Mouse (Mus musculus) CD8-positive naive resting alpha-beta T cell, adult 2 months (primary cell): ENCODE results near the gene Cfi.

Source experiments
- DNase-seq, 2 experiments: peaks; one replicate each; pipeline ENCODE4 v3.0.0; 2022; ENCODE audit warnings: low read depth in 2 of 2, low spot score in 2 of 2

The Cfi gene

DNA sequence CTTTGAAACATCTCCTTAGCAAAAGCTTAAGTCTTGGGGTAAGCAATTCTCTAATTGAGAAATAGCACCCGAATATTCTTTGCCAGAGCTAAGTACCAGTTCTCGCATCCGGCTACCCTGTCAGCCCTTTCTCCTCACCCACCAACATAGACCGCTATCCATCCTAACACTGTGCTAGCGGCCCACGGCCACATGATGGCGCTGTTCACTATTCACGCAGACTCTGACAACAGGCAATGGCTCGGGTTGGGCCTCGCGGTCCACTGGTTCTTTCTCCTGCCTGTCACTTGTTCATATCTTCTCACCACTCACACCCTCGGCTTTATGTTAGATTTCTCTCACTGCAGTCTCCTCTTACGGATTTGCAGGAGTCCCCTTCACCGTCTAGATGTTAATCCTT is 28.0 kb downstream of the Cfi start:
- peak; percentile 31 to 48 for DNase-seq

GRCm38 (mm10) chr3:129877327-129877726 is 41.6 kb downstream of the Cfi start:
- DNase-seq, result no peak

DNA sequence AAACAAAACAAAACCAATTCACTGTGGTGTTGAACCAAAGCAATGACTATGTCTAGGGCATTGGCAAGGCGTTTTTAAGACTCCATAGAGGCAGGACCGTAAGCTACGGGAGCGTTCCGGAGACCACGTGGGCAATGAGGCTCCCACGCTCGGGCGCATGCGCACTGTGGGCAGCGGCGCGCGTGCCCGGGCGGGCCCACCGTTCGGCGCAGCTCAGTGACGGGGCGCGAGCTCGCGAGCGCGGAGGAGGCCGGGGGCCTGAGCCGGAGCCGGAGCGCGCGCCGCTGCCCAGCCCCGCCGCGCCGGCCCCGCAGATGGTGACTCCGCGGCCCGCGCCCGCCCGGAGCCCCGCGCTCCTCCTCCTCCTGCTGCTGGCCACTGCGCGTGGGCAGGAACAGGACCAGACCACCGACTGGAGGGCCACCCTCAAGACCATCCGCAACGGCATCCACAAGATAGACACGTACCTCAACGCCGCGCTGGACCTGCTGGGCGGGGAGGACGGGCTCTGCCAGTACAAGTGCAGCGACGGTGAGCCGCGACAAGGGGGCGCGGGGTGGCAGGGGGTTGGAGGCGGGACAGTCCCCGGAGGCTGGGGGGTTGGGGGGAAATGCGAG is 42.8 kb downstream of the Cfi start, which contains the start of gene Pla2g12a:
Gene Pla2g12a, plus strand, starts transcription at position 202 of the 617 bp plus-strand sequence.
- DNase-seq, result peak; percentile 75 to 76

DNA sequence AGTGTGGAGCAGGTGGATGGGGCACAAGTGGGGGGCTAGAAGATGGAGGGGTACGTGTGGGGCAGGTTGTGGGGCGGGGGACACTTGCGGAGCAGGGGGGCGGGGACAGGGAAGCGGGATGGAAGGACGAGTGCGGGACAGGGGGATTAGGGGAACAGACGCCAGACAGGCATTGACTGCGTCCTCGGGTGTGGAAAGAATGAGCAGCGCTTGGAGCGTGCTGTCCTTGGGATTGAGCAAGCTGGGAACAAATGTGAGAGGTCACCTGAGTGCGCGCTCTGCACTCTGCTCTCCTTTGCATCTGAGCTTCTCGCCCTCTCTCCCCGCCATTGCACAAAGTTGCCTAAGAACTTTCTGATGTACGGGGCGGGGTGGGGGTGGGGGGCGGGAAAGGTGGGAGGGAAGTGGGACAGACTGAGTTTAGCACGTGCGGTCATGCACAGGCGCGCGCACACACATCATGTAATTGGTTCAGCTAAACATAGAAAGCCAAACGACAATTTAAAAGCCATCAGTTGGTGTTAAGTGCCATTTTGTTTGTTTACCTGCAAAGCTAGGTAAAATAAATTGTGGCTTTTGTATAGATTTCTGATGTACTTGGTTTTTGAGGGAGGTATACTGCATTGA is 43.6 kb downstream of the Cfi start:
- no peak for DNase-seq

- no peak for DNase-seq
Observed at GRCm38 (mm10) chr3:129879913-129880312, 44.2 kb downstream of the Cfi start.

DNA sequence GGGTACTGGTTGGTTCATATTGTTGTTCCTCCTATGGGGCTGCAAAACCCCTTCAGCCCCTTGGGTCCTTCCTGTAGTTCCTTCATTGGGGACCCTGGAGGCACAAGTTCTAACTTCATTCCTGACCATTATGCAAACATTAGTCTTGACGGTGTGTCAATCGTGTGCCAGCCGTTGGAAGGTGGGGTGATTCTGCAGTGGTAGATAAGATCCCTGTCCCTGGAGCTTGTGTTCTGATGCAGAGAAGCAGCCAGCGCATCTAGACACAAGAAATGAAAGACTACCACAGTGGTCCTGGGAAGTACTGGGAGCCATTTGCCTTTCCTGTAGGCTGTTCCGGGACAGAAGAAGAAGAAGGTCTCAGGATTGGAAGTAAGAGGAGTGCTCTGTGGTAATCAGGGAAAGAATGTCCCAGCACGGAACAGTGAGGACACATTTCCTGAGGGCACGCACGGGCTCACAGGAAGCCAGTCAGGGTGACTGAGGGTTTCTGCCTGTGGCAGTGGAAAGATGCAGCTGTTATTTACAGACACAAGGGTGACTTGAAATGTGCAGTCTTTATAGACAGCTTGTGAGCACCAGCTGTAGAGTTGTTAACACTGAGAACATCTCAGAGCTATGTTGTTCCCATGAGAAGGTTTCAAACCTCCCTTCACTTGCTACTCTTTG is 45.4 kb downstream of the Cfi start:
- DNase-seq, result no peak

DNA sequence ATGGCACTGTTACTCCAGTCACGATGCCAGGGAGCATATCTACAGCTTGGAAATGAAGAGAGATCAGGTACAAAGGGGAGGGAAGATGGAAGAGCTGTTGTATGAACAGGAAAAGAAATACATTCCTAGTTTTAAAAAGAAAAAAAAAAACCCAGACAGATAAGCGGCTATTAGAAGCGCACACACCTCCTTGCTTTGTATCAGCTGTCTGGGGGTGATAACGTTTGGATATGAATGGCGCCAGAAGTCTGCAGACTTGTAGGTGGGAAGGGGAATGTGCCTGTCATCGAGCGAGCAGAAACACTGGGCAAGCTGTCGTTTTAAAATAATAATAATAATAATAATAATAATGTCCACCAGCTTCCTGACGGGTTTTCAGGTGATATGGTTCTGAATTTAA is 49.9 kb downstream of the Cfi start:
- DNase-seq, result no peak

DNA sequence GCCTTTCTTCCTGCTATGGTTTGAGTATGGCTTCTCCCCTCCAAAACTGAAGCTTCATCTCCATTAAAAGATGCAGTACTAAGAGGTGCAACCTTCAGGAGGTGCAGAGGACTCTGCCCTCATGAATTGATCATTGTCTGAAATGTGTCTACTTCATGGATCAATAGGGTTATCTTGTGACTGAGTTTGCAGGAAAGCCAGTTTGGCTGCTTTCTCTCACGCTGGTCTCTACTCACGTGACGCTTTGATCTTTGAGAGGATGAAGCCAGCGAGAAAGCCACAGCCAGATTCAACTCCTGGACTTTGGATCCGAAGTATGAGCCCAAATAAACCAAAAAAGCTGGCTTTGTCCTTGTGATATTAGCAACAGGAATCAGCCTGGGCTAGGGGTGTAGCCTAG is 50.7 kb downstream of the Cfi start:
- DNase-seq, result no peak

DNA sequence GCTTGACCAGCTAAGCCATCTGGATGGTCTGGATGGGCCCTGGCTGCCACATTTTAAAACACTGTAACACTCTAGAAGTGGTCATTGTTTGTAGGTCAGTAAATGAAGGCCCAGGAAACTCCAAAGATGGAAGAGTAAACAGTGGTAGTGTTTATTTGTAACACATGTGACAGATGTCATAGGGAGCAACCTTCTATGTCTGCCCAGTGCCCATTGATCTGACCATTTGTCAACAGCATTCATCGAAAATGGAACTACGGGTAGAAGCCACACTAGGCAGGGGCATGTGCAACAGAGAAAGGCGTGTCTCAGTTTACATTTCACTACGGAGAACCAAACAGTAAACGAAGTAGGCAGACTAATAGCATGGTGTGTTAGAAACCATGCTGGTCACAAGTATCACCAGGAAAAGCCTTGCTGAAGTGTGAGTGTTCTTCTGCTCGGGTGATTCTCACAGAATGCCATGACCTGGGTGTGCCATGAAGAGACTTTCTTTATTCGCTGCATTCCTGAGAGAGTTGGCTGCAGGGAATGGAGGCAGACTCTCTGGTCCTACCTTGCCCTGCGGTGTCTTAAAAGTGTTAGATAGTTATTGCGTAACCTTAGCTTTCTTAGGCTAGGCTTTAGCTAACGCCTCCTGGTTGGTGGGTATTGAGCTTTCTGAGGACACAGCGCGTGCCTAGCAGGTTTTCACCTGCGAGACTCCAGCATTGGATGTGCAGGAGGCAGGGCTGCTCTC is 52.3 kb downstream of the Cfi start:
- DNase-seq, result no peak

GRCm38 (mm10) chr3:129892003-129892402 is 56.3 kb downstream of the Cfi start:
- DNase-seq, result no peak

GRCm38 (mm10) chr3:129893143-129893542 is 57.5 kb downstream of the Cfi start:
- no peak for DNase-seq

- no peak for DNase-seq
Observed at GRCm38 (mm10) chr3:129896591-129896990, 60.9 kb downstream of the Cfi start.

- DNase-seq, result no peak
Observed at GRCm38 (mm10) chr3:129898886-129899285, 63.2 kb downstream of the Cfi start.

GRCm38 (mm10) chr3:129901271-129901809 is 65.7 kb downstream of the Cfi start, which contains the start of gene Casp6:
Gene Casp6, plus strand, starts transcription at chr3:129901425.
- DNase-seq, result peak; percentile 56 to 70

DNA sequence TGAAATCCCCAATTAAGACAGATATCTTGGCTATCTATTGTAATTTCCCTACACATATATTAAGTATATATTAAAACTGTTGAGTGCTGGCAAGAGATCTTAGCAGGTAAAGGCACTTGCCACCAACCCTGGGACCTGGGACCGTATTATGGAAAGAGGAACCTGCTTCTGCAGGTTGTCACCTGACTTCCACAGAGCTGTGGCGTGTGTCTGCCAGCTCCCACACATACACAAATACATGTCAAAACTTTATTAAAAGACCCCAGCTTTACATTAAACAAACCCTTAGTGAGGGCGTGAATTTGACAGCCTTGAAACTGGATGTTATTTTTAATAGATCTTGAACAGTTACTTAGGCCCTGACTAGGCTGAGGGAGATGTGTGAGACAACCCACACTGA is 67.7 kb downstream of the Cfi start:
- DNase-seq, result no peak

DNA sequence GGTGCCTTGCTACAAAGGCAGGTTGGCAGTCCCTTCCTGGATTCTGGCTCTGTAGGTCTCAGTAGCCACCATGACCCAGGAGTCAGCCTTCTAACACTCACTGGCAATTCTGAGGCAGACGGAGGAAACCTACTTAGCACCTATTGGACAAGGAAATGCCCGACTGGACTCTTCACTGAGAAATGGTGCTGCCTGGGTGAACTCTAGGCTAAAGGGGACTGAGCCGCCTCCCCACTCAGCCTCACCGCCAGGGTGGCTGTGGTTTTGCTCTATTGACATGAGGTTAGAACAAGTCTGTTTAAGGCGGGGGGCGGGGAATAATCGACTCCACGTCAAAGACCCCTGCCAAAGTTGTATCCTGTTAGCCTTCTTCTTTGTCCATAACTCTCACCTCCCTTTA is 68.2 kb downstream of the Cfi start:
- DNase-seq, result no peak

DNA sequence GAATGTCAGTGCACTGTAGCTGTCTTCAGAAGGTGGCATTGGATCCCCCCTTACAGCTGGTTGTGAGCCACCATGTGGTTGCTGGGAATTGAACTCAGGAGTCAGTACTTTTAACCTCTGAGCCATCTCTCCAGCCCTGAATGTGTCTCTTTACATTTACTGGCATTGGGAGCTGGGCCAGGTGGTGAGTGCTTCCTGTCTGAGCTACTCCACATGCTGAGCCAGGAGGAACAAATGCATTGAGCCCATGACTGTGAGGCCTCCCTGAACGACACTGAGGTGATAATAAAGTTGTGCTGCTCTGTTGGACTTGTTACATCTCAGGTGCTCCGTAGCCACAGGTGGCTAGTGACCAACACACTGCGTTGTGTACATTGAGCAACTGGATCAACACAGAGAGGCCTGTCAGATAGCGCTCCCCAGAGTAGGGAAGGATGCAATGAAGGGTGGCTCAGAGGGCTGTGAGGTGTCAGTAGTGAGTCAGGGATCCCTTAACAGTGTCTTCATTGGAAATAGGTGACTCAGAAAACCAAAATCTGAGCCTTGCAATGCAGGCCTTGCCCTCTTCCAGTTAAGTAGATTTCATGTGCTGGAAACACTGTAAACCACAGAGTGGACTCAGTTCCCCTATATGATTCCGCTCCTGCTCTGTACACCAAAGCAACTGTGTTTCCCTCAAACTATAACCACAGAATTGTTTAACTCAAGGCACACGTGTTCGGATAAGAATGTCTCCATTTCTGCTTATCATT is 68.9 kb downstream of the Cfi start:
- no peak for DNase-seq

- no peak for DNase-seq
Observed at GRCm38 (mm10) chr3:129912025-129912424, 76.3 kb downstream of the Cfi start.

DNA sequence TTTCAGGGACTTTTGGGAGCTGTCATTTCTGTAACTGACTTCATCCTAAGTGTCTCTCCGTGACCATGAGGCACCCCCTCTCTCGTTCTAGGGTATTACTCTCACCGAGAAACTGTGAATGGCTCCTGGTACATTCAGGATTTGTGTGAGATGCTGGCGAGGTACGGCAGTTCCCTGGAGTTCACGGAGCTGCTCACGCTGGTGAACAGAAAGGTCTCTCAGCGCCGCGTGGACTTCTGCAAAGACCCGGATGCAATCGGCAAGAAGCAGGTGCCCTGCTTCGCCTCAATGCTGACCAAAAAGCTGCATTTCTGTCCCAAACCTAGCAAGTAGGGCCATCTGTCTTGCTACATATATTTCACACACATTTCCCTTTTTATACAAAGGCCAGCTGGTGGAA is 77.6 kb downstream of the Cfi start:
- DNase-seq, result no peak

GRCm38 (mm10) chr3:129917424-129917823 is 81.7 kb downstream of the Cfi start:
- no peak for DNase-seq

DNA sequence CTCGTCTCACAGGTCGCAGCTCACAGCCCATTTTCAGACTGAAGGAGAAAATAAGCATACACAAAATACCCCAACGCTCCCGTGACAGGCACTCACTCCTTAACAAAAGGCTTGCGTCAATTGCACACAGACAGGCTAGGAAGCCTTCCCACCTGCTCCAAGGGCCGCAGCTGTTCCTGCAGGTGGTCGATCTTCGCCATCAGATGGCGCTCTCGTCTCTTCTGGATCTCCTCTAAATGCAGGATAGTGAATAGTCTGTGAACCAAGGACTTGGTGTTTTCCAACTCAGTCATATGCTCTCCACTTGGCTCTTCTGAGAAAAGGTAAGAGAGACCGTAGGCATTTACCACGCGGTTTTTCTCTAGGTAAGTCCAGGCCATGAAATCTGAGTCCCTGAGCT is 82.8 kb downstream of the Cfi start:
- peak in 1 of 2 experiments; percentile 38 for DNase-seq
